1 mouse cellular context compared by ENCODE assay signal in the genomic region with DNA sequence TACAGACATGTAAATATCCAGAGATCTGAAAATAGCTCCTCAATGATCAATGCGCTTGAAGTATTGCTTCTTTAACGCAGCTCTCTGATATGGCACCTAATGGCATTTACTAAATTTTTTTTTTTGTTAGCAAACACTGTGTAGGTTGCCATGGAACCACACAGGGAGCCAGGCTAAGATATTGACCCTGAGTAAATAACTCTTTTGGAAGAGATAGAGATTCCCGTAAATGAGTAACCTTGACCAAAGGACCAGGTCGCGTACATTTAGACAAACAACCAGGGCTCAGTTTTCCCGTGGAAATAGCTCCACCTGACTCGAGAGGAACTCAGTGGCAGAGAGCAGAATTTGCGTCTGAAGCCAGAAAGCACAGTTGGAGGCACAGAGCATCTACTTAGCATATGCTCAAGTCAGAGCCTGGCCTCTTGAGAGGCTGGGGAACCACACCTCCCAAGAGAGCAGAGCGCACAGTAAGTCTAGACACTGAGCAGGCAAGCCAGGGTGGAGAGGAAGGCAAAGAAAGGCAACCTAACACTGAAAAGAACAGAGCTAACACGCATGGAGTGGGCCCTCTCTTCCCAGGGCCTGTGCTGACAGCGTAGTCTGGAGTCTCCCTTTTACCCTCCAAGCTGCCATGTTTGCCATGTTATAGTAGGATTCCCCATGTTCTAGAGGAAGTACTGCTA.
TF ChIP-seq lines count a peak whose summit lies in the region.

No protein-coding gene starts in this region.

TF ChIP-seq in CH12.LX, 34 proteins besides CTCF, POLR2A, EP300 and RAD21 (continued from another document):
- TF ChIP-seq KAT2A (IDR thresholded peaks at IDR 0.05; ENCODE audit: insufficient replicate concordance, low read length): 0 out of 2 replicates have a peak, but pooled peaks have one; percentile 60
- 0 out of 2 replicates have a peak, but pooled peaks have one; percentile 27 for TF ChIP-seq MXI1 (IDR thresholded peaks at IDR 0.05; ENCODE audit: low read depth, low read length)
- no peak for TF ChIP-seq PAX5 (IDR thresholded peaks at IDR 0.05; ENCODE audit: low read length)
- peak; percentile 56; the same call in 1 of the 2 replicates for TF ChIP-seq ZKSCAN1 (IDR thresholded peaks at IDR 0.05; ENCODE audit: borderline replicate concordance, low read depth, low read length)
- TF ChIP-seq BHLHE40 (IDR thresholded peaks at IDR 0.05; ENCODE audit: low read depth, low read length): peak; percentile 56
- no peak for TF ChIP-seq NELFE (IDR thresholded peaks at IDR 0.05; ENCODE audit: low read depth, low read length)
- TF ChIP-seq TBP (conservative IDR thresholded peaks at IDR 0.05; ENCODE audit: low read depth, low read length): peak; percentile 91
- no peak for TF ChIP-seq ZC3H11A (IDR thresholded peaks at IDR 0.05; ENCODE audit: low read depth, low read length)
- no peak for TF ChIP-seq CHD2 (IDR thresholded peaks at IDR 0.05; ENCODE audit: low read length)
- TF ChIP-seq MAZ (IDR thresholded peaks at IDR 0.05; ENCODE audit: low read depth, low read length): no peak; the same call in 1 of the 2 replicates
- no peak for TF ChIP-seq ZMIZ1 (IDR thresholded peaks at IDR 0.05; ENCODE audit: low read depth, low read length)
- TF ChIP-seq JUND (conservative IDR thresholded peaks at IDR 0.05; ENCODE audit: low read depth, low read length): no peak
- peak; percentile 46; the same call in 1 of the 2 replicates for TF ChIP-seq MEF2A (IDR thresholded peaks at IDR 0.05; ENCODE audit: borderline replicate concordance, low read depth, low read length)
- no peak for TF ChIP-seq HCFC1 (IDR thresholded peaks at IDR 0.05; ENCODE audit: low read depth, low read length)
- TF ChIP-seq GABPA (IDR thresholded peaks at IDR 0.05; ENCODE audit: insufficient replicate concordance, low read depth, low read length): no peak
- peak; percentile 27; the same call in 1 of the 2 replicates for TF ChIP-seq RCOR1 (conservative IDR thresholded peaks at IDR 0.05; ENCODE audit: low read depth, low read length)
- TF ChIP-seq SIN3A (IDR thresholded peaks at IDR 0.05; ENCODE audit: low read length): no peak; the same call in 1 of the 2 replicates
